Mouse (Mus musculus) testis, adult 2 months (tissue): ENCODE results near the gene Smarcal1.

Source experiments
- CTCF ChIP-seq: fragments of 200-500 bp; IDR thresholded peaks from 2 replicates; pipeline ENCODE4 v1.5.1; 2012; ENCODE audit warnings: low read depth, mild to moderate bottlenecking, inconsistent platforms, low read length, moderate library complexity; ENCODE audit not compliant: control insufficient read depth, insufficient read depth, insufficient replicate concordance
- POLR2A ChIP-seq: fragments of 200-500 bp; IDR thresholded peaks from 2 replicates; pipeline ENCODE4 v1.6.1; 2012; ENCODE audit warnings: low read depth, mild to moderate bottlenecking, inconsistent platforms, low read length, moderate library complexity; ENCODE audit not compliant: control insufficient read depth

DNA sequence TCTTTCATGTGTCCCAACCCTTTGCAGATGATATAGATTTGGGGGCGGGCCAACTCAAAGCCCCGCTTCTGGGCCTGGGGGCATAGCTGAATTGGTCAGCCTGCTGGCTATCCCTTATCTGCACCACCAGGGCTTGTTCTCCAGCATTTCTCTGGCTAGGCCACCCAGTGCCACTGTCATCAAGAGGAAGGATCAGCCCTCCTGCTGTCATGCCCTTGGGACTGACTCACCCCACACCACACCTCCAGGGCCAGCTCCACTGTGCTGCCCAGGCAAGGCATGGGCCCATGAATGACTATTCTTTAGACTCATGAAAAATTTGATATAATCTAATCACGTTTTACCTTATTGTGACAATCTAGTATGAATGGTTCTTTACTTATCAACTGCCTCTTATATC is 26.6 kb upstream of the Smarcal1 start:
- TF ChIP-seq CTCF (no peak), POLR2A (no peak)
